Mouse (Mus musculus): ENCODE measurements around the gene Ddx55.

Gene Ddx55

GRCm38 (mm10) chr5:124518648-124519047, 34.0 kb upstream of the Ddx55 start:
- H3K27me3 ChIP-seq (ENCODE audit: insufficient read depth, low read length) = no peaks in the 10 kb centered on the region
- H3K36me3 ChIP-seq (ENCODE audit: insufficient read depth, low read length) = peaks cover 28% of the 10 kb centered on the region
- TF ChIP-seq POU5F1 (IDR thresholded peaks at IDR 0.05; ENCODE audit: borderline replicate concordance, low read length) (no peak), NANOG (IDR thresholded peaks at IDR 0.05; ENCODE audit: borderline replicate concordance, low read length) (no peak), CTCF (conservative IDR thresholded peaks at IDR 0.05; ENCODE audit: low read length) (no peak)
- H3K4me3 ChIP-seq (replicated peaks; ENCODE audit: low read length) = no peak overlapping the region
- H3K4me1 ChIP-seq (replicated peaks; ENCODE audit: low read depth, low read length) = peaks cover 6% of the 10 kb centered on the region; the same call in 1 of the 2 replicates
- no peaks in the 10 kb centered on the region for H3K9me3 ChIP-seq (ENCODE audit: low read length)

- Histone ChIP-seq H3K4me3 (replicated peaks; ENCODE audit: low read length) (no peak overlapping the region), H3K27me3 (ENCODE audit: insufficient read depth, low read length) (no peaks in the 10 kb centered on the region), H3K36me3 (ENCODE audit: insufficient read depth, low read length) (peaks cover 33% of the 10 kb centered on the region), H3K9me3 (ENCODE audit: low read length) (no peaks in the 10 kb centered on the region), H3K4me1 (replicated peaks; ENCODE audit: low read depth, low read length) (peaks cover 13% of the 10 kb centered on the region)
- TF ChIP-seq CTCF (conservative IDR thresholded peaks at IDR 0.05; ENCODE audit: low read length) (no peak), POU5F1 (IDR thresholded peaks at IDR 0.05; ENCODE audit: borderline replicate concordance, low read length) (no peak), NANOG (IDR thresholded peaks at IDR 0.05; ENCODE audit: borderline replicate concordance, low read length) (no peak)
These were observed 31.1 kb upstream of the Ddx55 start for GRCm38 (mm10) chr5:124521588-124521987.

- TF ChIP-seq NANOG (IDR thresholded peaks at IDR 0.05; ENCODE audit: borderline replicate concordance, low read length) (no peak), CTCF (conservative IDR thresholded peaks at IDR 0.05; ENCODE audit: low read length) (peak; percentile 87)
- peaks cover 33% of the 10 kb centered on the region for H3K36me3 ChIP-seq (ENCODE audit: insufficient read depth, low read length)
- no peaks in the 10 kb centered on the region for H3K27me3 ChIP-seq (ENCODE audit: insufficient read depth, low read length)
- H3K4me3 ChIP-seq (replicated peaks; ENCODE audit: low read length) = no peak overlapping the region
- H3K9me3 ChIP-seq (ENCODE audit: low read length) = no peaks in the 10 kb centered on the region
- H3K4me1 ChIP-seq (replicated peaks; ENCODE audit: low read depth, low read length) = peaks cover 24% of the 10 kb centered on the region
These were observed 29.6 kb upstream of the Ddx55 start for GRCm38 (mm10) chr5:124523032-124523431.

GRCm38 (mm10) chr5:124524943-124525342, 27.7 kb upstream of the Ddx55 start:
- 0 out of 2 replicates have a peak, but pooled peaks cover 3% of the 10 kb centered on the region for H3K27me3 ChIP-seq (ENCODE audit: insufficient read depth, low read length)
- H3K4me3 ChIP-seq (replicated peaks; ENCODE audit: low read length) = no peak overlapping the region
- peaks cover 43% of the 10 kb centered on the region for H3K4me1 ChIP-seq (replicated peaks; ENCODE audit: low read depth, low read length)
- H3K9me3 ChIP-seq (ENCODE audit: low read length) = no peaks in the 10 kb centered on the region
- TF ChIP-seq NANOG (IDR thresholded peaks at IDR 0.05; ENCODE audit: borderline replicate concordance, low read length) (no peak), CTCF (conservative IDR thresholded peaks at IDR 0.05; ENCODE audit: low read length) (no peak), POU5F1 (IDR thresholded peaks at IDR 0.05; ENCODE audit: borderline replicate concordance, low read length) (no peak)
- peaks cover 29% of the 10 kb centered on the region for H3K36me3 ChIP-seq (ENCODE audit: insufficient read depth, low read length)

GRCm38 (mm10) chr5:124528351-124528750, 24.3 kb upstream of the Ddx55 start:
- H3K4me3 ChIP-seq (replicated peaks; ENCODE audit: low read length) = peak overlapping the region; percentile 90
- peaks cover 4% of the 10 kb centered on the region; the same call in 1 of the 2 replicates for H3K27me3 ChIP-seq (ENCODE audit: insufficient read depth, low read length)
- no peaks in the 10 kb centered on the region for H3K9me3 ChIP-seq (ENCODE audit: low read length)
- peaks cover 65% of the 10 kb centered on the region for H3K4me1 ChIP-seq (replicated peaks; ENCODE audit: low read depth, low read length)
- TF ChIP-seq CTCF (conservative IDR thresholded peaks at IDR 0.05; ENCODE audit: low read length) (no peak), POU5F1 (IDR thresholded peaks at IDR 0.05; ENCODE audit: borderline replicate concordance, low read length) (no peak), NANOG (IDR thresholded peaks at IDR 0.05; ENCODE audit: borderline replicate concordance, low read length) (no peak)
- H3K36me3 ChIP-seq (ENCODE audit: insufficient read depth, low read length) = peaks cover 17% of the 10 kb centered on the region

- Histone ChIP-seq H3K27me3 (ENCODE audit: insufficient read depth, low read length) (peaks cover 4% of the 10 kb centered on the region; the same call in 1 of the 2 replicates), H3K4me1 (replicated peaks; ENCODE audit: low read depth, low read length) (peaks cover 68% of the 10 kb centered on the region), H3K4me3 (replicated peaks; ENCODE audit: low read length) (peak overlapping the region; percentile 90), H3K9me3 (ENCODE audit: low read length) (no peaks in the 10 kb centered on the region), H3K36me3 (ENCODE audit: insufficient read depth, low read length) (peaks cover 17% of the 10 kb centered on the region)
- no peak for TF ChIP-seq CTCF (conservative IDR thresholded peaks at IDR 0.05; ENCODE audit: low read length)
- TF ChIP-seq NANOG (IDR thresholded peaks at IDR 0.05; ENCODE audit: borderline replicate concordance, low read length) = no peak
- no peak for TF ChIP-seq POU5F1 (IDR thresholded peaks at IDR 0.05; ENCODE audit: borderline replicate concordance, low read length)
These were observed 23.9 kb upstream of the Ddx55 start for GRCm38 (mm10) chr5:124528791-124529190.

GRCm38 (mm10) chr5:124529191-124529651, 23.4 kb upstream of the Ddx55 start:
- TF ChIP-seq CTCF (conservative IDR thresholded peaks at IDR 0.05; ENCODE audit: low read length) (no peak), NANOG (IDR thresholded peaks at IDR 0.05; ENCODE audit: borderline replicate concordance, low read length) (no peak)
- Histone ChIP-seq H3K9me3 (ENCODE audit: low read length) (no peaks in the 10 kb centered on the region), H3K4me3 (replicated peaks; ENCODE audit: low read length) (peak overlapping the region; percentile 90), H3K36me3 (ENCODE audit: insufficient read depth, low read length) (peaks cover 17% of the 10 kb centered on the region), H3K4me1 (replicated peaks; ENCODE audit: low read depth, low read length) (peaks cover 67% of the 10 kb centered on the region), H3K27me3 (ENCODE audit: insufficient read depth, low read length) (peaks cover 4% of the 10 kb centered on the region; the same call in 1 of the 2 replicates)

GRCm38 (mm10) chr5:124529697-124530096, 23.0 kb upstream of the Ddx55 start:
- peak overlapping the region; percentile 90 for H3K4me3 ChIP-seq (replicated peaks; ENCODE audit: low read length)
- no peaks in the 10 kb centered on the region for H3K9me3 ChIP-seq (ENCODE audit: low read length)
- TF ChIP-seq CTCF (conservative IDR thresholded peaks at IDR 0.05; ENCODE audit: low read length) (no peak), POU5F1 (IDR thresholded peaks at IDR 0.05; ENCODE audit: borderline replicate concordance, low read length) (no peak), NANOG (IDR thresholded peaks at IDR 0.05; ENCODE audit: borderline replicate concordance, low read length) (no peak)
- H3K36me3 ChIP-seq (ENCODE audit: insufficient read depth, low read length) = peaks cover 12% of the 10 kb centered on the region
- peaks cover 4% of the 10 kb centered on the region; the same call in 1 of the 2 replicates for H3K27me3 ChIP-seq (ENCODE audit: insufficient read depth, low read length)
- H3K4me1 ChIP-seq (replicated peaks; ENCODE audit: low read depth, low read length) = peaks cover 65% of the 10 kb centered on the region

All from E14TG2a.4 (cell line).